Mouse (Mus musculus): ENCODE measurements around the gene Ywhaq. TPM values are rescaled to one million over a fixed set of nuclear protein-coding genes. Genes with fewer than 3 reads are reported as not detected.

Gene Ywhaq
- polyA plus RNA-seq, 1 experiment from 2014 or later = 660 TPM

DNA sequence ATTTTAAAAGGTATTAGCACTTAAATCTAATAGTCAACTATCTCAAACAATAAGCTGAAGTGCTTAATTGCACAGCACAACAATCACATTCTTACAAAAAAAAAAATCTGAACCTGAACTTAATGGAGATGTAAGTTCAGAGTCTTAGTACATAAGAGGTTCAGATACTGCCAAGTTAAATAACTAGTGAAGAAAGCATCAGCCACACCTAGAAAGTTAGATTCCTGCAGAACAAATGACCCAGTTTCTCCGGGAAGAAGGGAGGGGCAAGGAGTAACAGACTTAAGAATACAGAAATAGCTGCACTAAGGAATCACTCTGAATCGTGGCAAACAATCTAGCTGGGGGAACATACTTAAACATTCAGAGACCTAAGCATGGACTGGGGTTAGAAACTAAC is 54.8 kb downstream of the Ywhaq start:
- Histone ChIP-seq H3K4me3 (ENCODE audit: low read length) (no peak overlapping the region), H3K27me3 (ENCODE audit: control insufficient read depth, insufficient read depth, low read depth, low read length) (no peaks in the 10 kb centered on the region), H3K27ac (ENCODE audit: low read length) (peak overlapping the region; percentile 84), H3K4me2 (ENCODE audit: low read depth, low read length) (no peak overlapping the region), H3K4me1 (replicated peaks; ENCODE audit: control insufficient read depth, insufficient read depth, low read length) (0 out of 2 replicates have a peak, but pooled peaks cover 3% of the 10 kb centered on the region), H3K36me3 (ENCODE audit: control insufficient read depth, insufficient read depth, low read length) (no peaks in the 10 kb centered on the region), H3K9ac (ENCODE audit: low read length) (no peak overlapping the region), H3K9me3 (ENCODE audit: control insufficient read depth, low read length) (no peaks in the 10 kb centered on the region)
- ATAC-seq (ENCODE audit: low read depth) = peak; percentile 78; the same call in 1 of the 2 replicates
- 35% methylated on average over 2 of the region's 2 CpGs for WGBS

DNA sequence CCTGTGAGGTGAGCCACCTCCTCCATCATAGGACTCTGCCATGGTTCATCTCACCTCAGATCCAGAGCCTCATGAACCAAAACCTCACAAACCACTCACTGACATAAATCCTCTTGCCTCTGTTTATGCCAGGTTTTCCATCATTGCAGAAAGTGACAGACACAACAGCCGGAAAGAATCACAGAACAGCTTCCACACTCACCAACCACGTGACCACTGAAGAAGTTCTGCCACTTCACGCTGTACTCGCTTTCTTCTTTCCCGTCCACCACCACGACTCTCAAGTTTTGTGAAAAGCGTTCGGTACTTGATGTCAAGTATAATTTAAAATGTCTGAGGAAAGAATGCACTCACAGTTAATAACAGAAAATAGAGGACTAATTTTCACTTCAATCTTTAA is 63.8 kb downstream of the Ywhaq start:
- no peak for ATAC-seq (ENCODE audit: low read depth)
- Histone ChIP-seq H3K4me3 (ENCODE audit: low read length) (no peak overlapping the region), H3K27me3 (ENCODE audit: control insufficient read depth, insufficient read depth, low read depth, low read length) (no peaks in the 10 kb centered on the region), H3K4me2 (ENCODE audit: low read depth, low read length) (no peak overlapping the region), H3K9ac (ENCODE audit: low read length) (no peak overlapping the region), H3K36me3 (ENCODE audit: control insufficient read depth, insufficient read depth, low read length) (peaks cover 32% of the 10 kb centered on the region), H3K4me1 (replicated peaks; ENCODE audit: control insufficient read depth, insufficient read depth, low read length) (no peaks in the 10 kb centered on the region), H3K9me3 (ENCODE audit: control insufficient read depth, low read length) (peaks cover 5% of the 10 kb centered on the region), H3K27ac (ENCODE audit: low read length) (no peak overlapping the region)
- 76% methylated on average over 8 of the region's 8 CpGs for WGBS

DNA sequence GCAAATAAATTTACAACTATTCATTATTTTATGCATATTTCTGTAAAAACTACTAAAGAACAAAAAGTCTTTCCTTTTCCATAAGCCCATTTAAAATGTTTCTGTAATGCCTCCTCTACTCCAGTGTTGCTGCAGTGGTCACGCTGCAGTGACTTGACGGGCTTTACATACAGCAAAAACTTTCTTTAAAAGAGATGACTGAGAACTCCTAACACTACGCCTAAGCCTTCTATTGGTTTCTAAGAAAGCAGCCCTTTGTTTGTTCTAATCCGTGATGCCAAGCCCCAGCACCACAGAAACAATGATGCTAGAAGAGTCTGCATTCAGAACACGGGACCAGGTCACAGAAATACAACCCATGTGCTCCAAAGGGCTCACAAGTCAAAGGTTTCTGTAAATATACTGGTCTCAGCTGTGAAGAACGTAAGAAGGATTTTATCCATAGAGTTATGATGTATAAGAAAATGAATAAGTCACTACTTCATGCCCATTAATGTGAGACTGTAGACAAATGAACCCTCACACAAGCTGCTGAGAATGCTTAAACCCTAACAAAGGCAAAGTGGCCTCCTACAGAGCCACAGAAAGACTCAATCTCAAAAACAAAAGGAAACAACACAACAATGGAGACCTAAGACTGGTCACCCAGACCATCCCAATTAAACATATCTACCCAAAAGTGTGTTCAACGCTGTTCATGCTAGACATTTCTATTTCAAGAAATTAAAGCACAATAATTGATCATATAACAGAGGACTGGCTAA is 67.1 kb downstream of the Ywhaq start:
- Histone ChIP-seq H3K4me1 (replicated peaks; ENCODE audit: control insufficient read depth, insufficient read depth, low read length) (no peaks in the 10 kb centered on the region), H3K36me3 (ENCODE audit: control insufficient read depth, insufficient read depth, low read length) (peaks cover 30% of the 10 kb centered on the region), H3K27me3 (ENCODE audit: control insufficient read depth, insufficient read depth, low read depth, low read length) (no peaks in the 10 kb centered on the region), H3K9me3 (ENCODE audit: control insufficient read depth, low read length) (peaks cover 5% of the 10 kb centered on the region), H3K4me3 (ENCODE audit: low read length) (no peak overlapping the region), H3K9ac (ENCODE audit: low read length) (no peak overlapping the region), H3K27ac (ENCODE audit: low read length) (no peak overlapping the region), H3K4me2 (ENCODE audit: low read depth, low read length) (no peak overlapping the region)
- 87% methylated on average over 7 of the region's 7 CpGs for WGBS
- ATAC-seq (ENCODE audit: low read depth) = no peak

GRCm38 (mm10) chr12:21346972-21347371 is 70.5 kb downstream of the Ywhaq start:
- 85% methylated on average over 7 of the region's 7 CpGs for WGBS
- H3K27ac ChIP-seq (ENCODE audit: low read length) = no peak overlapping the region
- no peaks in the 10 kb centered on the region for H3K27me3 ChIP-seq (ENCODE audit: control insufficient read depth, insufficient read depth, low read depth, low read length)
- H3K36me3 ChIP-seq (ENCODE audit: control insufficient read depth, insufficient read depth, low read length) = peaks cover 16% of the 10 kb centered on the region
- peaks cover 2% of the 10 kb centered on the region; the same call in 1 of the 2 replicates for H3K9me3 ChIP-seq (ENCODE audit: control insufficient read depth, low read length)
- no peak overlapping the region for H3K4me3 ChIP-seq (ENCODE audit: low read length)
- H3K4me1 ChIP-seq (replicated peaks; ENCODE audit: control insufficient read depth, insufficient read depth, low read length) = no peaks in the 10 kb centered on the region
- ATAC-seq (ENCODE audit: low read depth) = no peak
- H3K4me2 ChIP-seq (ENCODE audit: low read depth, low read length) = no peak overlapping the region
- H3K9ac ChIP-seq (ENCODE audit: low read length) = no peak overlapping the region

GRCm38 (mm10) chr12:21340674-21341073 is 76.8 kb downstream of the Ywhaq start:
- H3K27me3 ChIP-seq (ENCODE audit: control insufficient read depth, insufficient read depth, low read depth, low read length) = no peaks in the 10 kb centered on the region
- no peaks in the 10 kb centered on the region for H3K4me1 ChIP-seq (replicated peaks; ENCODE audit: control insufficient read depth, insufficient read depth, low read length)
- no peaks in the 10 kb centered on the region for H3K9me3 ChIP-seq (ENCODE audit: control insufficient read depth, low read length)
- no peak overlapping the region for H3K27ac ChIP-seq (ENCODE audit: low read length)
- H3K36me3 ChIP-seq (ENCODE audit: control insufficient read depth, insufficient read depth, low read length) = peaks cover 25% of the 10 kb centered on the region
- ATAC-seq (ENCODE audit: low read depth) = no peak
- WGBS = 96% methylated on average over 5 of the region's 5 CpGs
- no peak overlapping the region for H3K4me2 ChIP-seq (ENCODE audit: low read depth, low read length)
- no peak overlapping the region for H3K4me3 ChIP-seq (ENCODE audit: low read length)
- no peak overlapping the region for H3K9ac ChIP-seq (ENCODE audit: low read length)

Other genes with a start within 250 kb of the Ywhaq start
- 112 and 115 TPM in 2 replicates for gene Cpsf3, start 132.2 kb downstream of the Ywhaq start, polyA plus RNA-seq (2015; fragmentation: Nextera tagmentation; extraction: Ambion mirVana)
- gene Itgb1bp1, start 131.4 kb downstream of the Ywhaq start, polyA plus RNA-seq (2015; fragmentation: Nextera tagmentation; extraction: Ambion mirVana) = 50.2 and 57.8 TPM in 2 replicates
- gene Iah1, start 101.2 kb downstream of the Ywhaq start, polyA plus RNA-seq (2015; fragmentation: Nextera tagmentation; extraction: Ambion mirVana) = 70.1 and 77.2 TPM in 2 replicates
- gene Adam17, start 44.0 kb downstream of the Ywhaq start, polyA plus RNA-seq (2015; fragmentation: Nextera tagmentation; extraction: Ambion mirVana) = 55.6 and 56.2 TPM in 2 replicates